Mouse (Mus musculus) MEL (cell line): ENCODE measurements at regions not wholly inside any gene's neighbourhood (a gene's known extent, or its start where the extent isn't known, plus 50 kb on each side); places are given as distances from the start of the nearest gene placed in this dataset.

Source experiments
- DNase-seq: peaks from one replicate; pipeline ENCODE4 v3.0.0; 2011; ENCODE audit warnings: low read depth, low spot score
- H3K27ac ChIP-seq: 2 replicates; pipeline ENCODE4 v1.5.1; 2012; ENCODE audit warnings: low read depth, mild to moderate bottlenecking, control low read depth, low read length, moderate library complexity; ENCODE audit not compliant: control insufficient read depth
- H3K27me3 ChIP-seq, 2 experiments: fragments of 150-350 bp in 1 of 2; sonication (generic) in 1 of 2; 2 replicates each; pipeline ENCODE4 v1.6.1; 2012; ENCODE audit warnings: low read length in 2 of 2, mild to moderate bottlenecking in 2 of 2, improper control_type of control experiment in 1 of 2, moderate library complexity in 1 of 2; ENCODE audit not compliant: insufficient read depth in 2 of 2, control insufficient read depth in 1 of 2
- H3K36me3 ChIP-seq, 2 experiments: 2 replicates each; pipeline ENCODE4 v1.6.1; 2012 to 2014; ENCODE audit warnings: low read length in 2 of 2, improper control_type of control experiment in 1 of 2, inconsistent platforms in 1 of 2, mild to moderate bottlenecking in 1 of 2; ENCODE audit not compliant: insufficient read depth in 2 of 2, control insufficient read depth in 1 of 2
- H3K4me1 ChIP-seq, 2 experiments: fragments of 150-350 bp in 1 of 2; sonication (generic) in 1 of 2; 2 replicates each; pipeline ENCODE4 v1.6.1; 2012; ENCODE audit warnings: low read length in 2 of 2, improper control_type of control experiment in 1 of 2, mild to moderate bottlenecking in 1 of 2; ENCODE audit not compliant: insufficient read depth in 2 of 2, control insufficient read depth in 1 of 2
- H3K4me3 ChIP-seq, 2 experiments: fragments of 150-350 bp in 1 of 2; sonication (generic) in 1 of 2; 2 replicates each; pipeline ENCODE4 v1.5.1; 2012; ENCODE audit warnings: low read depth in 2 of 2, low read length in 2 of 2, mild to moderate bottlenecking in 2 of 2, moderate library complexity in 2 of 2, control low read depth in 1 of 2, improper control_type of control experiment in 1 of 2; ENCODE audit not compliant: control insufficient read depth in 1 of 2, insufficient read depth in 1 of 2
- H3K79me2 ChIP-seq: 2 replicates; pipeline ENCODE4 v1.6.1; 2012; ENCODE audit warnings: mild to moderate bottlenecking, low read length, moderate library complexity; ENCODE audit not compliant: control insufficient read depth, poor library complexity, insufficient read depth
- H3K9ac ChIP-seq: 2 replicates; pipeline ENCODE4 v1.6.1; 2012; ENCODE audit warnings: low read depth, mild to moderate bottlenecking, control low read depth, low read length, moderate library complexity; ENCODE audit not compliant: control insufficient read depth, poor library complexity, severe bottlenecking
- H3K9me3 ChIP-seq: fragments of 150-350 bp; sonication (generic); replicated peaks from 2 replicates; pipeline ENCODE4 v1.6.1; 2012; ENCODE audit warnings: mild to moderate bottlenecking, low read length, improper control_type of control experiment, moderate library complexity; ENCODE audit not compliant: insufficient read depth
- BHLHE40 ChIP-seq: IDR thresholded peaks from 2 replicates; pipeline ENCODE4 v1.6.1; 2012; ENCODE audit warnings: low read depth, mild to moderate bottlenecking, inconsistent platforms, low read length, improper control_type of control experiment, borderline replicate concordance
- CTCF ChIP-seq, 3 experiments: IDR thresholded peaks in 2 of 3; conservative IDR thresholded peaks in 1 of 3; 2 replicates each; pipeline ENCODE4 v1.5.1; 2011 to 2012; ENCODE audit warnings: low read length in 3 of 3, low read depth in 2 of 3, mild to moderate bottlenecking in 2 of 3, improper control_type of control experiment in 1 of 3, inconsistent platforms in 1 of 3, mixed read lengths in 1 of 3, moderate library complexity in 1 of 3; ENCODE audit not compliant: control insufficient read depth in 1 of 3, insufficient read depth in 1 of 3, poor library complexity in 1 of 3, severe bottlenecking in 1 of 3
- E2F4 ChIP-seq: IDR thresholded peaks from 2 replicates; pipeline ENCODE4 v1.6.1; 2011; ENCODE audit warnings: low read depth, low read length, improper control_type of control experiment, borderline replicate concordance
- ETS1 ChIP-seq: IDR thresholded peaks from 2 replicates; pipeline ENCODE4 v1.6.1; 2012; ENCODE audit warnings: low read depth, mild to moderate bottlenecking, inconsistent platforms, low read length, improper control_type of control experiment, moderate library complexity
- GATA1 ChIP-seq: IDR thresholded peaks from 2 replicates; pipeline ENCODE4 v1.6.1; 2011; ENCODE audit warnings: low read depth, low read length, improper control_type of control experiment
- KAT2A ChIP-seq: conservative IDR thresholded peaks from 2 replicates; pipeline ENCODE4 v1.6.1; 2012; ENCODE audit warnings: low read depth, low read length, improper control_type of control experiment, inconsistent platforms
- MAX ChIP-seq: IDR thresholded peaks from 2 replicates; pipeline ENCODE4 v1.6.1; 2011; ENCODE audit warnings: low read length, improper control_type of control experiment
- MEF2A ChIP-seq: IDR thresholded peaks from 2 replicates; pipeline ENCODE4 v1.6.1; 2014; ENCODE audit warnings: low read depth, mild to moderate bottlenecking, inconsistent platforms, low read length, improper control_type of control experiment; ENCODE audit not compliant: poor library complexity, insufficient replicate concordance, severe bottlenecking; ENCODE audit errors: extremely low read depth
- MXI1 ChIP-seq: IDR thresholded peaks from 2 replicates; pipeline ENCODE4 v1.6.1; 2011; ENCODE audit warnings: mild to moderate bottlenecking, low read depth, low read length, improper control_type of control experiment
- MYB ChIP-seq: IDR thresholded peaks from 2 replicates; pipeline ENCODE4 v1.6.1; 2011; ENCODE audit warnings: mild to moderate bottlenecking, low read depth, low read length, improper control_type of control experiment
- POLR2A ChIP-seq, 2 experiments: IDR thresholded peaks; 2 replicates each; pipeline ENCODE4 v1.6.1; 2011 to 2012; ENCODE audit warnings: low read length in 2 of 2, mild to moderate bottlenecking in 2 of 2, control low read depth in 1 of 2, improper control_type of control experiment in 1 of 2, low read depth in 1 of 2, moderate library complexity in 1 of 2; ENCODE audit not compliant: control insufficient read depth in 1 of 2, insufficient read depth in 1 of 2, poor library complexity in 1 of 2
- POLR2AphosphoS5 ChIP-seq: IDR thresholded peaks from 2 replicates; pipeline ENCODE4 v1.6.1; 2012; ENCODE audit warnings: low read depth, borderline replicate concordance, mild to moderate bottlenecking, inconsistent platforms, low read length, moderate library complexity, mixed read lengths
- RCOR1 ChIP-seq: IDR thresholded peaks from 2 replicates; pipeline ENCODE4 v1.6.1; 2012; ENCODE audit warnings: low read depth, mild to moderate bottlenecking, inconsistent platforms, low read length, improper control_type of control experiment
- TBP ChIP-seq: IDR thresholded peaks from 2 replicates; pipeline ENCODE4 v1.8.0; 2011; ENCODE audit warnings: low read depth, low read length, improper control_type of control experiment
- ZKSCAN1 ChIP-seq: IDR thresholded peaks from 2 replicates; pipeline ENCODE4 v1.6.1; 2012; ENCODE audit warnings: low read depth, mild to moderate bottlenecking, inconsistent platforms, low read length, improper control_type of control experiment, moderate library complexity
- ZMIZ1 ChIP-seq: IDR thresholded peaks from 2 replicates; pipeline ENCODE4 v1.6.1; 2012; ENCODE audit warnings: low read depth, mild to moderate bottlenecking, inconsistent platforms, low read length, improper control_type of control experiment, moderate library complexity
- ZNF384 ChIP-seq: IDR thresholded peaks from 2 replicates; pipeline ENCODE4 v1.6.1; 2012; ENCODE audit warnings: low read depth, mild to moderate bottlenecking, inconsistent platforms, low read length, improper control_type of control experiment

DNA sequence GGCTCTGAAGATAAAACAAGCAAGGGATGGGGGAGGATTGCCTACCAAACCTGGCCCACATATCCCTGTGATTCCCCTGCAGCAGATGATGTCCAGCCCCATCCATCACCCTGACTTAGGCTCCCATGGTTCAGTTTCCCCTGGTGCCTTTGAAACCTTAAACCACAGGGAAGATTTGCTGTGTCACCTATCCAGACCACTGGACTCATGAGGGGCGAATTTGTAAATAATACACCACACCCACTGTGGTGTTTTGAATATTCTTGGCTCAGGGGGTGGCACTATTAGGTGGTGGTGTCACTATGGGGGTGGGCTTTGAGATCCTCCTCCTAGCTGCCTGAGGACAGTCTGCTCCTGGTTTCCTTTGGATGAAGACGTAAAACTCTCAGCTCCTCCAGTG, 205.8 kb upstream of the Srrm4 start:
- H3K4me1 ChIP-seq: no peaks in the 10 kb centered on the region
- no peaks in the 10 kb centered on the region for H3K27me3 ChIP-seq
- H3K79me2 ChIP-seq: no peaks in the 10 kb centered on the region
- H3K9ac ChIP-seq: no peak overlapping the region
- TF ChIP-seq RCOR1: no peak
- TF ChIP-seq MEF2A: no peak
- TF ChIP-seq E2F4: no peak
- TF ChIP-seq TBP: no peak
- TF ChIP-seq MAX: no peak
- no peak for TF ChIP-seq ETS1
- TF ChIP-seq GATA1: no peak
- no peak for TF ChIP-seq MXI1
- TF ChIP-seq POLR2A (IDR thresholded peaks at IDR 0.05; ENCODE audit: control insufficient read depth in 1 of 2, insufficient read depth in 1 of 2, low read depth in 1 of 2, low read length in 2 of 2, poor library complexity in 1 of 2): no peak
- TF ChIP-seq ZNF384: no peak
- TF ChIP-seq POLR2AphosphoS5: no peak
- TF ChIP-seq ZKSCAN1: no peak
- TF ChIP-seq CTCF (IDR thresholded peaks at IDR 0.05 in 2 of 3, conservative IDR thresholded peaks at IDR 0.05 in 1 of 3; ENCODE audit: control insufficient read depth in 1 of 3, insufficient read depth in 1 of 3, low read depth in 2 of 3, low read length in 3 of 3, poor library complexity in 1 of 3, severe bottlenecking in 1 of 3): no peak
- TF ChIP-seq KAT2A: no peak
- no peak overlapping the region for H3K4me3 ChIP-seq
- no peak overlapping the region for H3K27ac ChIP-seq
- DNase-seq: no peak
- no peaks in the 10 kb centered on the region for H3K9me3 ChIP-seq
- H3K36me3 ChIP-seq: no peaks in the 10 kb centered on the region

DNA sequence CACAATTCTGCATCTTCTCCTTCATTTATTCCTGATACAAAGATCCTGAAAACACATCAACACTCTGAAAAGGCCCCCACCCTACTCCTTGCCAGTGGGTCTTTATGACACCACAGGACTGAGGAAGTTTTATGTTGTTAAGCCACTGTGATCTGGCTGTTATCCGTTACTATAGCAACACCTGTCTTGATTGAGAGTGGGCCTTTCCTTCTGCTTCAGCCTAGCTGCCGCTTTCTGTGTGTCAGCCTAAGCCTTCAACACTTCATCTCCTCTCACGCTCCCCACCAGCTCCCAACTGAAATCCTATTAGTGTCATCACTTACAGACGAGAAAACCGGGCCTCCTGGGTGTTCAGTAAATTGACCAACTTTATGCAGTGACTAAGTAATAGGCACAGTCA, 203.6 kb upstream of the Srrm4 start:
- DNase-seq: no peak
- no peak overlapping the region for H3K9ac ChIP-seq
- no peak overlapping the region for H3K4me3 ChIP-seq
- no peaks in the 10 kb centered on the region for H3K9me3 ChIP-seq
- H3K36me3 ChIP-seq: no peaks in the 10 kb centered on the region
- no peak overlapping the region for H3K27ac ChIP-seq
- no peaks in the 10 kb centered on the region for H3K79me2 ChIP-seq
- no peaks in the 10 kb centered on the region for H3K27me3 ChIP-seq
- TF ChIP-seq MEF2A: no peak
- no peak for TF ChIP-seq BHLHE40
- no peak for TF ChIP-seq MYB
- TF ChIP-seq ZMIZ1: no peak
- no peaks in the 10 kb centered on the region for H3K4me1 ChIP-seq
